Mouse (Mus musculus): Measurements from ENCODE around the gene Aire. TPM values are rescaled to one million over a fixed set of nuclear protein-coding genes. Genes with fewer than 3 reads are reported as not detected.

The Aire gene
- polyA plus RNA-seq, 1 experiment from 2014 or later, result 0.27 TPM

- 86% methylated on average over 3 of the region's 3 CpGs for WGBS
Measured at GRCm38 (mm10) chr10:77995639-77996038, 47.8 kb downstream of the Aire start.

GRCm38 (mm10) chr10:77985775-77986174 lies 57.6 kb downstream of the Aire start:
- H3K9ac ChIP-seq (replicated peaks; ENCODE audit: low read depth, low read length), result no peak overlapping the region
- H3K9me3 ChIP-seq (ENCODE audit: control insufficient read depth, low read depth, low read length), result no peaks in the 10 kb centered on the region
- H3K27ac ChIP-seq (ENCODE audit: low read length), result no peak overlapping the region
- H3K4me1 ChIP-seq (ENCODE audit: control insufficient read depth, insufficient read depth, low read length), result no peaks in the 10 kb centered on the region
- peaks cover 33% of the 10 kb centered on the region for H3K36me3 ChIP-seq (ENCODE audit: control insufficient read depth, insufficient read depth, low read length)
- H3K4me2 ChIP-seq (replicated peaks; ENCODE audit: low read depth, low read length), result no peak overlapping the region
- 82% methylated on average over 5 of the region's 5 CpGs for WGBS
- no peaks in the 10 kb centered on the region for H3K27me3 ChIP-seq (ENCODE audit: control insufficient read depth, insufficient read depth, low read length)
- no peak overlapping the region for H3K4me3 ChIP-seq (ENCODE audit: low read depth, low read length)
- ATAC-seq (ENCODE audit: insufficient number of reproducible peaks, insufficient read depth, low FRiP score, low read depth), result no peak

More at GRCm38 (mm10) chr10:77995639-77996038, 47.8 kb downstream of the Aire start:
- H3K4me1 ChIP-seq (ENCODE audit: control insufficient read depth, insufficient read depth, low read length), result no peaks in the 10 kb centered on the region
- no peak overlapping the region for H3K9ac ChIP-seq (replicated peaks; ENCODE audit: low read depth, low read length)
- H3K4me3 ChIP-seq (ENCODE audit: low read depth, low read length), result no peak overlapping the region
- H3K4me2 ChIP-seq (replicated peaks; ENCODE audit: low read depth, low read length), result no peak overlapping the region
- no peaks in the 10 kb centered on the region for H3K27me3 ChIP-seq (ENCODE audit: control insufficient read depth, insufficient read depth, low read length)
- no peaks in the 10 kb centered on the region for H3K9me3 ChIP-seq (ENCODE audit: control insufficient read depth, low read depth, low read length)
- no peak overlapping the region for H3K27ac ChIP-seq (ENCODE audit: low read length)
- no peak for ATAC-seq (ENCODE audit: insufficient number of reproducible peaks, insufficient read depth, low FRiP score, low read depth)
- H3K36me3 ChIP-seq (ENCODE audit: control insufficient read depth, insufficient read depth, low read length), result peaks cover 71% of the 10 kb centered on the region

GRCm38 (mm10) chr10:77984660-77985059 lies 58.8 kb downstream of the Aire start:
- no peak overlapping the region for H3K4me2 ChIP-seq (replicated peaks; ENCODE audit: low read depth, low read length)
- H3K36me3 ChIP-seq (ENCODE audit: control insufficient read depth, insufficient read depth, low read length), result peaks cover 26% of the 10 kb centered on the region
- no peak overlapping the region for H3K27ac ChIP-seq (ENCODE audit: low read length)
- H3K4me3 ChIP-seq (ENCODE audit: low read depth, low read length), result no peak overlapping the region
- H3K27me3 ChIP-seq (ENCODE audit: control insufficient read depth, insufficient read depth, low read length), result no peaks in the 10 kb centered on the region
- WGBS, result 1% methylated on average over 4 of the region's 4 CpGs
- H3K9ac ChIP-seq (replicated peaks; ENCODE audit: low read depth, low read length), result no peak overlapping the region
- H3K4me1 ChIP-seq (ENCODE audit: control insufficient read depth, insufficient read depth, low read length), result no peaks in the 10 kb centered on the region
- peak; percentile 54 for ATAC-seq (ENCODE audit: insufficient number of reproducible peaks, insufficient read depth, low FRiP score, low read depth)
- H3K9me3 ChIP-seq (ENCODE audit: control insufficient read depth, low read depth, low read length), result no peaks in the 10 kb centered on the region

Other genes starting within 250 kb of the Aire start
- not detected in 2 replicates for gene Gm9639, start 248.5 kb downstream of the Aire start, polyA plus RNA-seq (2014; fragmentation: Nextera tagmentation; extraction: Ambion mirVana)
- gene Gm19668, start 244.5 kb downstream of the Aire start, polyA plus RNA-seq (2014; fragmentation: Nextera tagmentation; extraction: Ambion mirVana), result not detected in 2 replicates
- not detected in 2 replicates for gene Gm9507, start 231.8 kb downstream of the Aire start, polyA plus RNA-seq (2014; fragmentation: Nextera tagmentation; extraction: Ambion mirVana)
- not detected in 2 replicates for gene Gm2696, start 228.9 kb downstream of the Aire start, polyA plus RNA-seq (2014; fragmentation: Nextera tagmentation; extraction: Ambion mirVana)
- not detected in 2 replicates for gene Krtap10-4, start 216.5 kb downstream of the Aire start, polyA plus RNA-seq (2014; fragmentation: Nextera tagmentation; extraction: Ambion mirVana)
- not detected in 2 replicates for gene Krtap10-10, start 207.7 kb downstream of the Aire start, polyA plus RNA-seq (2014; fragmentation: Nextera tagmentation; extraction: Ambion mirVana)
- gene Gm36176, start 196.8 kb downstream of the Aire start, polyA plus RNA-seq (2014; fragmentation: Nextera tagmentation; extraction: Ambion mirVana), result not detected in 2 replicates
- gene Gm10318, start 190.8 kb downstream of the Aire start, polyA plus RNA-seq (2014; fragmentation: Nextera tagmentation; extraction: Ambion mirVana), result not detected in 2 replicates
- gene Gm3285, start 181.6 kb downstream of the Aire start, polyA plus RNA-seq (2014; fragmentation: Nextera tagmentation; extraction: Ambion mirVana), result not detected in 2 replicates
- 5.4 and 6.7 TPM in 2 replicates for gene Lrrc3, start 141.1 kb downstream of the Aire start, polyA plus RNA-seq (2014; fragmentation: Nextera tagmentation; extraction: Ambion mirVana)
- gene Trpm2, start 73.0 kb downstream of the Aire start, polyA plus RNA-seq (2014; fragmentation: Nextera tagmentation; extraction: Ambion mirVana), result 1.5 TPM in 2 replicates
- 36.7 and 38.1 TPM in 2 replicates for gene 1810043G02Rik, start 65.1 kb downstream of the Aire start, polyA plus RNA-seq (2014; fragmentation: Nextera tagmentation; extraction: Ambion mirVana)
- gene Pfkl, start 33.5 kb downstream of the Aire start, polyA plus RNA-seq (2014; fragmentation: Nextera tagmentation; extraction: Ambion mirVana), result 161 and 196 TPM in 2 replicates
- 0.71 TPM in 1 of 2 replicates, not detected in the other for gene Dnmt3l, start 1.7 kb downstream of the Aire start, polyA plus RNA-seq (2014; fragmentation: Nextera tagmentation; extraction: Ambion mirVana)
- 5.6 and 6.1 TPM in 2 replicates for gene Icosl, start 25.7 kb upstream of the Aire start, polyA plus RNA-seq (2014; fragmentation: Nextera tagmentation; extraction: Ambion mirVana)
- 18.2 and 20.5 TPM in 2 replicates for gene D10Jhu81e, start 126.2 kb upstream of the Aire start, polyA plus RNA-seq (2014; fragmentation: Nextera tagmentation; extraction: Ambion mirVana)
- 14.0 and 14.1 TPM in 2 replicates for gene Pwp2, start 141.5 kb upstream of the Aire start, polyA plus RNA-seq (2014; fragmentation: Nextera tagmentation; extraction: Ambion mirVana)
- gene Trappc10, start 201.0 kb upstream of the Aire start, polyA plus RNA-seq (2014; fragmentation: Nextera tagmentation; extraction: Ambion mirVana), result 14.7 and 17.3 TPM in 2 replicates